Mouse (Mus musculus) brain, embryonic 14.5 days (tissue): ENCODE measurements around the gene Mef2a.

Source experiments
- CTCF ChIP-seq: fragments of 200-500 bp; IDR thresholded peaks from 2 replicates; pipeline ENCODE4 v1.5.1; 2012; ENCODE audit warnings: inconsistent platforms, mild to moderate bottlenecking, moderate library complexity, borderline replicate concordance; ENCODE audit not compliant: insufficient read depth, insufficient read length; ENCODE audit errors: extremely low read depth
- POLR2A ChIP-seq: fragments of 200-500 bp; IDR thresholded peaks from 2 replicates; pipeline ENCODE4 v1.6.1; 2012; ENCODE audit warnings: mild to moderate bottlenecking, inconsistent platforms, borderline replicate concordance; ENCODE audit not compliant: poor library complexity, insufficient read depth, insufficient read length, severe bottlenecking; ENCODE audit errors: extremely low read depth

DNA sequence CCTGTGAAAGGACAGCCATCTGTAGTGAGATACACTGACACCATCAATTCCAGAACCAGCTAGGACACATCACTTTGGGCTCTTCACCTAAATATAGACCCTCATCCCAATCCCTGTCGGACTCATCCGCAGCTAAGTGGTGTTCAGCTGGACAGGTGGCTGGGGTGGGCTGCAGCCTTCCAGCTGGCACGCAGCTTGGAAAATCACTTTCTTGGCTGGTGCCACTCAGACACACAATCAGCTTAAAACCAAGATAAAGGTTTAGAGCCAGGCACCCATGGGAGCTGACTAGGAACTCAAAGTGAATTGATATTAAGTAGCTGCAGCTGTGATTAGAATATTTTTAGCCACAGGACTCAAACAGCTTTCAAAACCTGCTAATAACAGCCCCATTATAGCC is 142.4 kb downstream of the Mef2a start:
- TF ChIP-seq POLR2A (no peak), CTCF (no peak)
